Mouse (Mus musculus): ENCODE data around the gene Gm1043.
A peak's percentile ranks its signal among the peaks of the same experiment; 100 is the strongest.

The Gm1043 gene

DNA sequence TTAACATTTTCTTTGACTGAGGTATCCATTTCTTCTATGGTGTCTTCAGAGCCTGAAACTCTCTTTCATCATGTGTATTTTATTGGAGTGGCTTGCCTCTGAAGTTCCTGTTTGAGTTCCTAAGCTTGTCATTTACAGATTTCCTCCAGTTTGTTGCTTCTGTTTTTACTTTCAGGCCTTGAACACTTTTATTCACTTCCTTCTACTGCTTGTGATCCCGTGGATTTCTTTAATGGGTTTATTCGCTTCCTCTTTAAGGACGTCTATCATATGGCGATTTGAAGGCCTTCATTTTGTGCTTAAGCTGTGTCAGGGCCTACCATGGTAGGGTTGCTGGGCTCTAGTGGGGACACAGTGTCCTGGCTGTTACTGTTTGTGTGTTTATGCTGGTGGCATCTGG lies 11.5 kb upstream of the Gm1043 start:
- DNase-seq, result no peak

DNA sequence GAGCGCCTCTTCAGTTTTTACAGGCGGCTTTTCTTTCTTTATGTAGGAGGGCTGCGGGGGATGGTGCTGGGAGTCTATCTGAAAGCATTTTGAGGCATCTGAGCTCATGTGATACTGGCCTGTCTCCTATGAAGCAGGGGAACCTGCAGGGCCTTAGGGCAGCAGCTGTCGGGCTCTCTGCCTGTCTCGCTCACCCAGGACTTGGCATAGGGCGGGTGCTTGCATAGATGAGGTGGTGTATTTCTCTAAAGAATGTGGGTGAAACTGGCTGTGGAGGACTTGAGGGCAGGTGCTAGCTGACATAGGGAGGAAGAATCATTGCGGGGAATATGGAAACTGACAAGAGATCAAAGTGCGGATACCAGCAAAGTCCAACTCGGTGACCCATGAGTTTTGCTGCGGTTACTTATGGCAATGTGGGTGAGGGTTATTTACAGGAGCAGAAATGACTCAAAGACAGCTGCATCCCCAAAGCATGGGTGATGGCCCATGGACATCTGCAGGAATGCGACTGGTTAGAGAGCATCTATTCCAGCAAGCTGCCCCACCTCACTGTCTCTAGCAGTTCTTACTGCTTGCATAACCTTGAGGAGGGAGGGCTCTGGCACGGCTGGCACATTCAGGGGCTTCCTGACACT lies 8.4 kb upstream of the Gm1043 start:
- no peak for DNase-seq

DNA sequence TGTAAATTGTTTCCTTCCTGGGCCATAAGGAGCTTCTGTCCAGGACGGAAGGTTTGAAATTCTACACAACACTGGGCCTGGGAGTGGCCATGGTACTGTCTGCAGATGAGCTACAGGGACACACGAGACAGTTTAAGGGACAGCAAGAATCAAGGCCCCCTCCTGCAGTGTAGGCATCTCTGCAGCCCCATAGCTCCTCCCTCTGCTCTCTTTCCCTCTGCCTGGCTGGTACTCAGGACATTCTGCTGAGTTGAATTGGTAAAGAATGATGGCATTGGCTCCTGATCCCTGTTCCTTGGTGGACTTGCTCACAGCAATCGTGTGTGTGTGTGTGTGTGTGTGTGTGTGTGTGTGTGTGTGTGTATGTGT lies 7.9 kb upstream of the Gm1043 start:
- DNase-seq, result no peak

DNA sequence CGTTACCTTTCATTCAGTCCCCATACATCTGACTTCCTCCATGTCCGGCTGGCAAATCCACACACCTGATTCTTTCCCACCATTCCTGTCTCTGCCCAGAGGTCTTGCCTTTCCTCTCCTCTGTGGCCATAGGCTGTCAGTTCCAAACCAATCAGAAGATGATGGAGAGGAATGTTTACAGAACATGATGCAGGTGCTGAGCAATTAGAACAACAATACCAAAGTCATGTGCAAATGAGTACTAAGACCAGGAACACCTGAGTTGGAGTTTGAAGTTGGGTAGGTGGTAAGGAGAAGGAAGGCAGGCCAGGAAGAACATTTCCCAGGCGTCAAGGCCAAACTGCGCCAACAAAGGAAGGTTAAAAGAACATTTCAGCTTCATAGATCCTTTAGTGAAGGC lies 5.7 kb upstream of the Gm1043 start:
- no peak for DNase-seq

DNA sequence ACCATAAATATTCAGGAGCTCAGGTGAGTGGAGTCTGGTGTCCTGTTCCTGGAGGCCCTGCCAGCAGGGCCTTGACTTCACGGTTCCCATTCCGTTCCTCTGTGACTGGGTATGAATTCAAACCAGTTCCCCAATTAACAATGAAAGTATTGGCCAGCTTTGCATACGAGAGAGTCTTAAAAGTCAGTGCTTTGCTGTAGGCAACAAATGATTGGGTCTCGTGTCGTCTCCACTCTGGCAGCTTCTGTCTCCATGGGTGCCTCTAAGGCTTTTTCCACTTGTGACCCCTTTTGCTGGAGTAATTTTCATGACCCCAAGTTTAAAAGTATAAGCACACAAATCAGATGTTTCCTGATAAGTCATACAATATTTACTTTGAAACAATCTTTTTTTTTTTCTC lies 4.6 kb upstream of the Gm1043 start:
- DNase-seq, result no peak

DNA sequence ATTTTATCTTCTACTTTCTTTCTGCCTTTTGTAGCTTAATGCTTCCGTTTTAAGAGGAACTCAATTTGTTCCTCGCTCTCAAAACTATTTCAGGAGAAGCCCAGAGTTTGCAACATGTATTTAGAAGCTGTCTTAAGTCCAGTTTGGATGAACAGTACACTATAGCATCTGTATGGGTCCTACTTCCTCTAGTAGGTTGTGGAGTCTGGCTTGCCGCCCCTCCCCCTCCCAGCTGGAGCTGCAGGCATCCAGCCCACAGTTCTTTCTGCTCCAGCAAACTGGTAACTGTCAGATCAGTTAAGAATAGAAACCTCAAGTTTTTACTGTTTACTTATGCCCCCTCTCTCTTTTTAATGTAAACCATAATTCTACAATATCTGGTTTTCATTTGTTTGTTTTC lies 2.8 kb upstream of the Gm1043 start:
- peak; percentile 79 to 83 for DNase-seq

DNA sequence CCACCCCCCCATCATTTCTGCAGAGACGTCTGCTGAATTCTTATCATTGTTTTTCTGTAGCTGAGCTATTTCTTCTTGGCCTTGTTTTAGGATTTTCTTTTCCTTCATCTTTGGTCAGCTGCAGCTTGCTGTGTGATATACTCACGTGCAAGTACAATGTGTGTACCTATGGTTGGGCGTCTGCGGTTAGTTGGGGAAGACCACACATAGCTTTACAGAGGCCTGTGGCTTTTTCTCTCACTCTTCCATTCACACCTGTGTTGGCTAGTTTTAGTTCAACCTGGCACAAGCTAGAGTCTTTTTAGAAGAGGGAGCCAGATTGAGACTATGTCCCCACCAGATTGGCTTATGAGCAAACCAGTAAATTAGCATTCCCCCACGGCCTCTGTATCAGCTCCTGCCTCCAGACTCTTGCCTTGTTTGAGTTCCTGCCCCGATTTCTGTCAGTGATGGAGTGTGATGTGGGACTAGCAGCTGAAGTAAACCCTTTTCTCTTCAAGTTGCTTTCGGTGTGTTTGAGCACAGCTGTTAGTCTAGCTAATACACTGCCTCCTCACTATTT lies 1.9 kb upstream of the Gm1043 start:
- no peak for DNase-seq

DNA sequence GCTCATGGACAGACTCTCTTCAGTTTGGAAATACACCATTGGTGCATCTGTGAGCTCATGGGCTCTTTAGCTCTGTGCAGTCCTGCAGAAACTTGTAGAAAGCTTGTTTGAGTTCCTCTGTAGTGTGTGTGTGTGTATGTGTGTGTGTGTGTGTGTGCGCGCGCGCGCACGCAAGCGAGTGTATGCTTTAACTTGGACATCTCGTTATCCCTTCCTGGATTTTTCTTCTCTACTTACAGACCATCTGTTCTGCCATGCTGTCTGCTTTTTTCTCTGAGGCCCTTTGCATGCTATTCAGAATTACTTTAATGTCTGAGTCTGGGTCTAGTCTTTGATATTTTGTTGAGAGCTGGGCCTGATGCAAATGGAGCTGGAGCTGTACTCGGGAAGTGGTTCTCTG lies 1.3 kb upstream of the Gm1043 start:
- DNase-seq, result no peak

DNA sequence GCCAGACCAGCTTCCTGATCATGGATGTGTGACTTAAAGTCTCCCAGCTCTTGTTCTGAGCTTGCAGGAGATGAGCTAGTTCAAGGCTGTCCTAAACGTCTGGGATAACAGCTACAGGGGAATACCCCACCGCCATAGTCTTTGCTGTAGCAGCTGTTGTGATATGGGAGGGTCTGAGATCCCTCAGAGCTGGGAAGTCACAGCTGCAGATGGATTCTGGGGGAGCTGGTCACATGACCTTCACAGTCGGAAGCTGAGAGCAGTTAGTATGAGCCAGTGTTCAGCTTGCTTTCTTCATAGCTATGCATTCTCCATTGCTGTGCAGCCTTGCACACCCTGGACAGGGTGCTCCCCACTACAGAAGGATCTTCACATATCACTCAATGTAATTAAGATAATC lies 748 bp downstream of the Gm1043 start:
- no peak for DNase-seq

DNA sequence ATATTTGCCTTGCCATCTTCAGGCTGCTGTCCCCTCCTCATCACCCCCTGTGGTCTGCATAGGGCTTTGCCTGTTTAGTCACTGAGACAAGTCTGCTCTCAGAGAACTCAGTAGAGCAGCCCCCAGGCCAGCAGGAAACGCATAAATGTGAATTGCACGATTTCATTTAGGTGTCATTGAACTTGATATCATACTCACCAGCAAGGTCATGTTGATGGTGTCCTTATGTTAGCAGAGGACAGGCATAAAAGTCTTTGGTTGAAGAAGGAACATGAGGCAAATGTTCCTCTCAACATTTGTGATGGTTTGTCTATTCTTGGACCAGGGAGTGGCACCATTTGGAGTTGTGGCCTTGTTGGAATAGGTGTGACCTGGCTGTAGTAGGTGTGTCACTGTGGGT lies 2.6 kb downstream of the Gm1043 start:
- no peak for DNase-seq

DNA sequence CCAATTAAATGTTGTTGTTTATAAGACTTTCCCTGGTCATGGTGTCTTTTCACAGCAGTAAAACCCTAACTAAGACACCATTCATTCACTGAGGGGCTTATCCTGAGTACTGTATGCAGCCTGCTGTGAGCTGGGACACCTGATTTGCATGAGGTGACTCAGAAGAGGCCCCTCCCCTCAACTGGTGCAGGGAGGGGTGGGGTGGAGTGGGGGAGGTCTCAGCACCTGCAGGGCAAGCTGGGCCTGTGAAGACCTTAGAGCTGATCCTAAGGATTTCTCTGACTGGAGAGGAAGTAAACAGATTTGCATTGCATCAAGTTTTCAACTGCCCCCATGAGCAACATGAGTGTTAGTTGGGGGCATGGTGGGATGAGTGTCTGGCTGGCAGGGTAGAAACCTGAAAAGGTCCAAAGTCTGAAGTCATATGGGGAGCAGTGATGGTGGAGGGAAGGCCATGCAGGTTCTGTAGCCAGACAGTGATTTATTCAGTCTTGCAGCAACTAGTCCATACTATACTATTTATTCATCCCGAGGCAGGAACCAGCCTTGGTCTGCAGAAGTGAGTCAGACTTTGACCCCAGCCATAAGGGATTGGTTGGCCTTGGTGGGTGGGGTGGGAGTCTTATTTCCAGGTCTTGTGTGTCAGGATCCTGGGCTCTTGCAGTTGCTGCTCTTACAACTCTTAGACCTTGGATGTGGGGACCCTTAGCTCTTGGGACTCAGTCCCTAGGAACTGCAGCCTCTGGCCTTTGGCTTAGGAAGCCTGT lies 3.4 kb downstream of the Gm1043 start:
- DNase-seq, result peak; percentile 28 to 44

DNA sequence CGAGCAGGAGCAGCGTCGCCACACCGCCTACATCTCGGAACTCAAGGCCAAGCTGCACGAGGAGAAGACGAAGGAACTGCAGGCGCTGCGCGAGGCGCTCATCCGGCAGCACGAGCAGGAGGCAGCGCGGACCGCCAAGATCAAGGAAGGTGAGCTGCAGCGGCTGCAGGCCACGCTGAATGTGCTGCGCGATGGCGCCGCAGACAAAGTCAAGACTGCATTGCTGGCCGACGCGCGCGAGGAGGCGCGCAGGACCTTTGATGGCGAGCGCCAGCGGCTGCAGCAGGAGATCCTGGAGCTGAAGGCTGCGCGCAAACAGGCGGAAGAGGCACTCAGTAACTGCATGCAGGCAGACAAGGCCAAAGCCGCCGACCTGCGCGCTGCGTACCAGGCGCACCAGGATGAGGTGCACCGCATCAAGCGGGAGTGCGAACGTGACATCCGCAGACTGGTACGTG lies 6.0 kb downstream of the Gm1043 start:
- no peak for DNase-seq

DNA sequence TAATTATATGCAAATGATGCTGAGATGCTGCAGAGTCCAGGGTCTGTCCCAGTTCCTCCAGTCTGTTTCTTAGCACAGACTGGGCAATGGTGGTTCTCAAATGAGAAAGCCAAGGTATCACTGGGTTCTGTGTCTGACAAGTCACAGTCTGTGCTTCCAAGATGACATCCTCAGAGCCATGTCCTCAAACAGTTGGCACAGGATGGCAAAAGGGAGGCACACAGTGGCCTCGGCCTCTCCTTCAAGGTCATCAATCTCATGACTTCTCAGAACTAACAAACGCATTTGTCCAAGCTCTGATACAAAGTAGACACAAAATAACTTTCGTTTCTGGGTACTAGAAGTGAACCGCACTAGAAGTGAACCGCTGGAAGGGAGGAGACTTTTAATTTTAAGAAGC lies 9.8 kb downstream of the Gm1043 start:
- DNase-seq, result no peak

DNA sequence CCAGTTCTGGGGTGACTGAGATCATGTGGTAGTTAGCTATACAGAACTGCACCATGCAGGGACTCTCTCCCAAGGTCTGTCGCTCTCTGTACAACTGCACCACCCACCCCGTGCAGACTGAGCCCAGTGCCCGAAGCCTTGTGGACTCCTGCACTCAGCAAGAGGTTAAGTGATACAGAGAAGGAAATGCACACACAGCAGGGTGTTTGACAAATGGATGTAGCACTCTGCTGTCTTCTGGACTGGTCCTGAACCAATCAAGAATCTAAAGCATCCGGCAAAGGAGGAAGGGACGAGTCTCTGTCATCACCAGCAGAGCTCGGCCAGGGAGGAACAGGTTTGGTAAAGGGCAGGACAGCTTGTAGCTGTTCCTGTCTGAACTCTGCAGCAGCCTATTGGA lies 12.4 kb downstream of the Gm1043 start:
- DNase-seq, result no peak

DNA sequence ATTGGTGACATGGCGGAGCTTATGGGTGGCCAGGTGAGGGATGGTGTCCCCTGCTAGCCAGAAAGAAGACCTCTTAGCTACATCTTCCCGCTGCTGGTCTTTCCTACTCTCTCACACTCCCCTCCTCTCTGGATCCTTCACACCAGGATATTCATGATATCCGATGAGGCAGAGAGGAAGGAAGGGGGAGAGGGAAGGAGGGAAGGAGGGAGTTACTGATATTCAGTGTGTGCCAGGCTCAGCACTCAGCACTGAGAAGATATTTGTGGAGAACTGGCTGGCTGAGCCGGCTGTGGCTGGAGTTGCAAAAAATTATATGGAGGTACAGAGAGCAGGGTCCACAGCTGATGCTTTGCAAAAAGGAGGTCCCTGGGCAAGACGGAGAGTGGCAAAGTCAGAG lies 15.6 kb downstream of the Gm1043 start:
- DNase-seq, result no peak

DNA sequence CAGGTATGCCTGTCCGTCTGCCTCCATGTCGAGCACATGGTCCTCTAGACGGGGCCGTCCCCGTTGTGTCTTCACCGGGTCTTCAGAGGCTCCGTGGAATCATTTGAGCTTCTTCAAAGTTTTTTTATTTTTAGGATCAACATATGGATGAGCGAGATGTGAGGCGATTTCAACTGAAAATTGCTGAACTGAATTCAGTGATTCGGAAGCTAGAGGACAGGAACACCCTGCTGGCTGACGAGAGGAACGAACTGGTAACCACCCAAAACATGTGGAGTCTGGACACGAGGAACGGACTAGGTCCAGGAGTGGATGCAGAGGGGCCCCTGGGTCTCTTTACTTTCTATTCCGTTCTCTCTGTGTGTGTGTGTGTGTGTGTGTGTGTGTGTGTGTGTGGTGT lies 16.5 kb downstream of the Gm1043 start:
- no peak for DNase-seq

DNA sequence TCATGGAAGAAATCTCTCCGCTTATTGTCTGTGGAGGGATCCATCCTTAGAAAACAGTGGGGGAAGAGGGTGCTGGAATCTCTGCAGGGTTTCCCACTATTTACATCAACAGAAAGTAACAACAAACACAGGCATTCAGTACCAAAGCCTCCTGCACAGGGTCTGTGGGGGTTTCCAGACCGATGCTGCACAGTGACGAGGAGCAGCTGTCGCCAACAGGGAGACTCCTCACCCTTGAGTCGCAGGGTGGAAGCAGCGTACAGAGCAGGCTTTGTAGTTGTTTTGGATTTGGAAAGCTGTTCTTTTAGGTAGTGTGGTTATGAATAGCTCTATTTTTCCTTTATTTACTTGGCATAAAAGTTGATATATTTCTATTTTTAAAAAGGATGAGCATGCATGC lies 16.9 kb downstream of the Gm1043 start:
- no peak for DNase-seq

DNA sequence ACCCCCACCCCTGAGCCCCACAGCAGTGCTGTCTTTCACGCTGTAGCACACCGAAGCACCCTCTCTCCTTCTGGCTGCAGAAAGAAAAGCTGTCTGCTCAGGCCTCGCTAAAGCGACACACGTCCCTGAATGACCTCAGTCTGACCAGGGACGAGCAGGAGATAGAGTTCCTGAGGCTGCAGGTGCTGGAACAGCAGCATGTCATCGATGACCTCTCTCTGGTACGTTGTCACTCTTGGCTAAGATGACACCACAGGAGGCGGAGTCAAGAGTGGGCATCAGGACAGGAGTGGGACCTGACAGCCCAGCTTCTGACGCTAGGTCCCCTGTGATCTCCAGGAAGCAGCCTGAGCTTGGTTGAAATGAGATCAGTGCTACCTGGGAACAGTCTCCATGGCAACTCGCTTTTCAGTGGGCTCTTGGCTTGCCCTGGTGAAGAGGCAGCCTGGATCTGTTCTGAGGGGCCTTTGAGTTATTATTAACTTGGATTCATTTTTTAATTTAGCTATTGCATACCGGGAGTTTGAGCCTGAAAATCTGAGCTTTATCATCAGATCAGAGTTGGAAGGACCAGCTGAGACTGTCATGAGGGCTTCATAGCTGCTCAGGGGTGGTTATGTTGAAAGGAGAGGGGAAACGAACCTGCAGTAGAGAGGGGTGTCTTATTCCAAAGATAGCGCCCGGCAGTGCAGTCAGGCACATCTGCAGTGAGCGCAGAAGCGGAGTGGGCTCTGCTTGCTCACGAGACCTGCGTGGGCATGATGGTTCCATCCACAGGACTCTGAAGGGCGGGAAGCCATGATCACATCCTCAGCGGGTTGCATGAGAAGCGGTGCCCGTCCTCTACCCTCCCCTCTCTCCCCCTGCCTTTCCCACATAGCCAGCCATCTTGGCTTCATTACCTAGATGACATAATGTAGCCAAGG lies 20.6 kb downstream of the Gm1043 start:
- DNase-seq, result no peak

DNA sequence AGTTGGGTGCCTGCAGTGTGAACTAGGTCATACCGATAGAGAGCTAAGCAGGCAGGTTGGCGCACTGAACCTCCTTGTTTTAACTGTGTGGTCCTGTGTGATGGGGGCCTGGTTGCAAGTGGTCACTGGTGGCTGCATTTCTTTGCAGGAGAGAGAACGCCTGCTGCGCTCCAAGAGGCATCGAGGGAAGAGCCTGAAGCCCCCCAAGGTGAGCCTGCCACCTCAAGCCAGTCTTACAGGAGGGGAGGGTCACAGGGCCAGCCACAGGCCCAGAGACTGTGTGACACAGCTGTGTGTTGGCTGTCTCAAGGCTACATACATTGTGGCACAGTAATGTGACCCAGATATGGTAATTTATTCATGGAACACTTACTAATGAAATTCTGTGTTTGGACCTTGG lies 21.9 kb downstream of the Gm1043 start:
- DNase-seq, result no peak

DNA sequence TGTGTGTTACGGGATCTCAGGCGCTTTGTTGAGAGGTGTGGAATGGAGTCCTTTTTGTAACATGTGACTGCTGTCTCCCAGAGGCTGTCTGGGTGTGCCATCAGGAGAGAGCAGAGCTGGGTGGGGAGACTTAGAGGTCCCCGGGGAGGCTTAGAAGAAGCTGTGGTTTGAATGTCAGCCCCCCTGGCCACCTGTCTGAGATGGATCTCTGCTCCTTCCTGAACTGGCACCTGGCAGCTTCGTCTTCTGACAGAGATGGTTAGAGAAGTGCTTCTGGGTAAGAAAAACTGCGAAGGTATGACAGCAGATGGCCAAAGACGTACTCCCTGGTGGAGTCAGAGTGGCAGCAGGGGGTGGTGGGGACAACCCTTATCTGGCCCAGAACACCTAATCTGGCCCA lies 22.4 kb downstream of the Gm1043 start:
- no peak for DNase-seq

DNA sequence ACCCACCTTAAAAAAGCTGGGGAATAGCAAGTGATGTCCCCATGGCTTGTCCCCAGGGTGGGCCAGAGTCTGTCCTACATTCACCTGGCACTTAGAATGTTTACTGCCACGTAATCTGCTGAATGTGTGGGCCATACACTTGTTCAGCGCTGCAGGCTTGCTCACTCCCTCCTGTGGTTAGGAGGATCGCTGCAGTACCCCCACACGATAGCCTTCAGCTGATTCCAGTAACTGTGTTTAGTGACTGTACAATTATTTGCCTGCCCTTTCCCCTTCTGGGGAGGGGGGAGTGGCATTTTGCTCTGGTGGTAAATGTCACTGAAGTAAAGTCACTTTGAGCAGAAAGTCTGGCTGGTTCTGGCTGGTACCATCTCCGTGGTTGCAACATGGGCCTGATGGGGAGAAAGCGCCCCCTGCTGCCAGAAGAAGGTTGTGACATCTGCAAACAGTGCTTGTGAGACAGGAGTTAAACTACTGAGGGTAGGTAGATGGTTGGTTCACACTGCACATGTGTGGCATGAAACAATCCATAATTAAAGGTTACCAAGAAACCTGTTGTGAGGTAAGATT lies 24.2 kb downstream of the Gm1043 start:
- peak; percentile 92 to 93 for DNase-seq

DNA sequence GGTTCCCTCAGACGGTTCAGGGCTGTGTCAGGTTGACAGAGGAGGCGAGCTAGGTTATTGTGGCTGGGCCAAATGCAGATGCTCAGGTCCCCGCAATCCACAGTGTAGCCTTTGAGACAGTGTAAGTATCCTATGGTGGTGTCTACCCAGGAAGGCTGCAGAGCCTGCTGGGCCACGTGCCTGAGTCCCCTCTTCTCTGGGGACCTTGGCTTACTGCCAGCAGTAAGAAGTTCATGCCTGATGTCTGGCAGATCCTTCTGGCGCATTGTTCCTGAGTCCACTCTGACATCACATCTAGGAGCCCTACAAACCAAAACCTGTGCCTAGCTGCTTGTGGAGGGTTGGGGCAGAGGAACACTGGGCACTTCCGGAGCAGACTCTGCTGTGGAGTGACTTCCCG lies 27.2 kb downstream of the Gm1043 start:
- DNase-seq, result no peak

DNA sequence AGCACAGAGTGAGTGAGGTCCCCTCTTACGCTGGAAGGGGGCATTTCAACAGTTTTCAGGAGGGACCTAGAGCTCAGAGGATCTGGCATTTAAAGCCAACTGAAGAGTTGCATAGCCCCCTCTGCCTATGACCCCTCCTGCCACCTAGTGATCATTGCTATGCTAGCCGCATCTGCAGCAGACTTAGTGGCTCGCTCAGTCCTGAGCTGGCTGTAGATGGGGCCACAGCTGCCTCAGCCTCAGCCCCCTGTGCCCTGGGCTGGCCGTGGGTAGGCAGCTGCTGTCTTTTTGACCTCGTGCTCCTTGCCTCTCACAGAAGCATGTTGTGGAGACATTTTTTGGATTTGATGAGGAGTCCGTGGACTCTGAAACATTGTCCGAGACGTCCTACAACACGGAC lies 32.0 kb downstream of the Gm1043 start:
- no peak for DNase-seq
